Mouse (Mus musculus) spleen, adult 10 weeks (tissue): ENCODE results near the gene Pccb. TPM values are rescaled to one million over a fixed set of nuclear protein-coding genes. Genes with fewer than 3 reads are reported as not detected.

Source experiments
- polyA plus RNA-seq: library from polyadenylated mRNA; stranded (reverse); fragments of 350-450 nt; fragmentation: Illumina TruSeq; extraction: RNeasy Lipid Tissue Mini Kit (QIAGEN cat#74804); gene quantifications from one replicate; pipeline ENCODE4 v1.2.3, GENCODE M21; 2015; ENCODE audit warnings: low replicate concordance; ENCODE audit not compliant: insufficient read depth

Gene Pccb
- polyA plus RNA-seq = 19.5 TPM

DNA sequence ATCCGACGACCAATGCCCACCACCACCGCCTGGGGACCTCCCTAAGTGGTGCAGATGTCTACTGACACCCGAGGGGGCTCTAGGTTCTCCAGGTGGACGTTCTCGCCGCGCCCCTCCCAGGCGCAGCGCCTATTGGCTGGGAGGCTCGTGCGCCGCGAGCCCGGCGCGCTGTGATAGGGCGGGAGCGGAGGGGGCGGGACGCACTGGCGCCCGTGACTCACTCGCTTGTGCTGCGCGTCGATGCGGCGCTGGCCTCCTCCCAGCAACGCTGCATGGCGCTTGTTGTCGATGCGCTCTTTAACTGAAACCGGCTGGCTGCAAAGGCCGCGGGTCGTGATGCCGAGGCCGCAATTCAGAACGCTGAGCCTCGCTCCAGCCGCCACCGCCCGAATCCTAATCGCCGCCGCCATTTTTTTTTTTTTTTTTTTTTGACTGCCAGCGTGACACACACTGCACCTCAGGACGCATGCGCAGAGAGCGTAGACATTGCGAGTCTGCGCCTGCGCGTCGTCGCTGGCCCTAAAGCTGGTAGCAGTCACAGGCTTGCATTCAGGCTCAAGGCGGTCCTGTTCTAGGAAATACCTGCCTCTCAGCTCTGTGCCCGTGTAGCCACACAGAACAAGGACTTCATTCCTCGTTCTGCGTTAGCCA is at the start of gene Pccb:
TSS of gene Pccb (minus strand) at position 451 of the 651 bp plus-strand sequence.

GRCm38 (mm10) chr9:101073987-101074331 is 39.3 kb upstream of the Pccb start, which contains the start of gene Msl2:
Gene Msl2, plus strand, starts transcription at chr9:101074101.

Other genes with a start within 250 kb of the Pccb start
- 85.9 TPM for gene Msl2, start 39.2 kb upstream of the Pccb start, polyA plus RNA-seq
- 3.0 TPM for gene Ppp2r3a, start 216.9 kb upstream of the Pccb start, polyA plus RNA-seq